ENCODE assay signal across 32 mouse cellular contexts in the genomic region with DNA sequence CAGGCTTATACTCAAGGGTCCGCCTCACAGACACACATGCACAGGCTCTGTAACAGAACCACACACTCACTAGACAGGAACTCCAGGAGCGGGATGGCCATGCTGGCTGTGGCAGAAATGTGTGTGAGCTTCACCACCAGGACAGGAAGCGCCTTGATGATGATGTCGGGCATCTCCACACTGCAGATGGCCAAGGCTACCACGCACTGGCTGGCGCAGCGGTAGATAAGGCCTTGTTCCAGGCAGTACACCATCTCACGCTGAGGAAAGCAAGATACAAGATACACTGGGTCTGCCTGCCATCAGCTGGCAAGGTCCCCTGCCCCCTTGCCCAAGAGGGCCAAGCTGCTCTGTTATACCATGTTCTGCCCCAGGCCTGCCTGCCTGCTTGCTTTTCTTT. TPM values are rescaled to one million over a fixed set of nuclear protein-coding genes. Genes with fewer than 3 reads are reported as not detected.
DNase-seq lines count a peak whose midpoint lies in the region; ATAC-seq and TF ChIP-seq lines count a peak whose summit lies in the region.
"Had no signal": no experiment of that assay in that cellular context is flagged by ENCODE, and none has a peak within 500 bp of the region (broad histone marks: within the 10 kb centered on the region; RNA-seq: fewer than 3 reads in every experiment).

No protein-coding gene starts in this region.

- ATAC-seq in kidney, embryonic 15.5 days (replicated peaks; ENCODE audit: low FRiP score), result 0 out of 2 replicates have a peak, but pooled peaks have one; percentile 46
- ATAC-seq in kidney, embryonic 14.5 days (ENCODE audit: low FRiP score, low TSS enrichment), result no peak
- peak; percentile 87 for ATAC-seq in liver, embryonic 12.5 days
- peak; percentile 40; the same call in 1 of the 2 replicates for ATAC-seq in megakaryocyte, adult 5-6 weeks (ENCODE audit: poor library complexity, severe bottlenecking)
- ATAC-seq: CD4-positive, CD25-positive, alpha-beta regulatory T cell, adult 4 months; forebrain, embryonic 13.5 days had no signal

- no peak overlapping the region for H3K4me2 ChIP-seq in kidney, embryonic 15.5 days
- no peak overlapping the region for H3K4me2 ChIP-seq in kidney, embryonic 14.5 days (replicated peaks; ENCODE audit: low read depth, low read length)
- H3K4me2 ChIP-seq in liver, embryonic 12.5 days, result peak overlapping the region; percentile 40
- H3K4me2 ChIP-seq: embryonic facial prominence, embryonic 12.5 days; forebrain, embryonic 13.5 days; hindbrain, embryonic 15.5 days; limb, embryonic 12.5 days; lung, embryonic 15.5 days; midbrain, embryonic 11.5 days had no signal

- H3K4me3 ChIP-seq in kidney, embryonic 15.5 days (replicated peaks), result no peak overlapping the region
- no peak overlapping the region for H3K4me3 ChIP-seq in kidney, embryonic 14.5 days (ENCODE audit: low read length)
- H3K4me3 ChIP-seq in bone marrow, adult 2 months (replicated peaks; ENCODE audit: control insufficient read depth, low read depth, low read length), result no peak overlapping the region
- H3K4me3 ChIP-seq in liver, embryonic 12.5 days, result no peak overlapping the region
- H3K4me3 ChIP-seq: embryonic facial prominence, embryonic 12.5 days; erythroblast, embryonic 14.5 days; forebrain, embryonic 13.5 days; hindbrain, embryonic 15.5 days; layer of hippocampus, adult 2 months; limb, embryonic 12.5 days; lung, embryonic 15.5 days had no signal

- H3K27me3 ChIP-seq in kidney, embryonic 15.5 days, result no peaks in the 10 kb centered on the region
- H3K27me3 ChIP-seq in kidney, embryonic 14.5 days (ENCODE audit: control insufficient read depth, insufficient read depth, low read length), result no peaks in the 10 kb centered on the region
- no peaks in the 10 kb centered on the region for H3K27me3 ChIP-seq in liver, embryonic 12.5 days (replicated peaks)
- H3K27me3 ChIP-seq: embryonic facial prominence, embryonic 12.5 days; forebrain, embryonic 13.5 days; hindbrain, embryonic 15.5 days; limb, embryonic 12.5 days; lung, embryonic 15.5 days had no signal

- WGBS in kidney, embryonic 15.5 days, result 96% methylated on average over 8 of the region's 8 CpGs
- 92% methylated on average over 8 of the region's 8 CpGs for WGBS in kidney, embryonic 14.5 days
- 58% methylated on average over 8 of the region's 8 CpGs for WGBS in bone marrow, adult 2 months
- 42% methylated on average over 8 of the region's 8 CpGs for WGBS in liver, embryonic 12.5 days (ENCODE audit: insufficient replicate concordance)

- H3K9me3 ChIP-seq in kidney, embryonic 15.5 days (replicated peaks), result no peaks in the 10 kb centered on the region
- no peaks in the 10 kb centered on the region for H3K9me3 ChIP-seq in kidney, embryonic 14.5 days (ENCODE audit: control insufficient read depth, low read length)
- no peaks in the 10 kb centered on the region for H3K9me3 ChIP-seq in liver, embryonic 12.5 days (replicated peaks)
- H3K9me3 ChIP-seq: embryonic facial prominence, embryonic 12.5 days; forebrain, embryonic 13.5 days; hindbrain, embryonic 15.5 days; limb, embryonic 12.5 days; lung, embryonic 15.5 days had no signal

- H3K27ac ChIP-seq in kidney, embryonic 15.5 days, result no peak overlapping the region
- no peak overlapping the region for H3K27ac ChIP-seq in kidney, embryonic 14.5 days (ENCODE audit: low read depth, low read length)
- H3K27ac ChIP-seq in bone marrow, adult 2 months (ENCODE audit: control insufficient read depth, insufficient read depth, low read depth, low read length, poor library complexity), result peak overlapping the region; percentile 29
- H3K27ac ChIP-seq in liver, embryonic 12.5 days, result peak overlapping the region; percentile 76
- H3K27ac ChIP-seq: embryonic facial prominence, embryonic 12.5 days; forebrain, embryonic 13.5 days; hindbrain, embryonic 15.5 days; layer of hippocampus, adult 2 months; limb, embryonic 12.5 days; lung, embryonic 15.5 days had no signal

- H3K4me1 ChIP-seq in kidney, embryonic 15.5 days, result no peaks in the 10 kb centered on the region
- H3K4me1 ChIP-seq in kidney, embryonic 14.5 days (ENCODE audit: control insufficient read depth, insufficient read depth, low read length), result no peaks in the 10 kb centered on the region
- H3K4me1 ChIP-seq in bone marrow, adult 2 months (ENCODE audit: control insufficient read depth, insufficient read depth, low read length), result no peaks in the 10 kb centered on the region; the same call in 1 of the 2 replicates
- peaks cover 61% of the 10 kb centered on the region for H3K4me1 ChIP-seq in liver, embryonic 12.5 days
- H3K4me1 ChIP-seq: embryonic facial prominence, embryonic 12.5 days; forebrain, embryonic 13.5 days; hindbrain, embryonic 15.5 days; limb, embryonic 12.5 days; lung, embryonic 15.5 days had no signal

- no peak overlapping the region for H3K9ac ChIP-seq in kidney, embryonic 15.5 days
- H3K9ac ChIP-seq in kidney, embryonic 14.5 days (ENCODE audit: low read depth, low read length), result no peak overlapping the region
- peak overlapping the region; percentile 23 for H3K9ac ChIP-seq in liver, embryonic 12.5 days
- H3K9ac ChIP-seq: embryonic facial prominence, embryonic 12.5 days; forebrain, embryonic 13.5 days; hindbrain, embryonic 15.5 days; limb, embryonic 12.5 days; lung, embryonic 15.5 days had no signal

- H3K36me3 ChIP-seq in kidney, embryonic 15.5 days, result peaks cover 68% of the 10 kb centered on the region
- H3K36me3 ChIP-seq in kidney, embryonic 14.5 days (ENCODE audit: control insufficient read depth, insufficient read depth, low read length), result peaks cover 69% of the 10 kb centered on the region
- peaks cover 67% of the 10 kb centered on the region for H3K36me3 ChIP-seq in liver, embryonic 12.5 days

- DNase-seq in gastrocnemius, postnatal 4 days (ENCODE audit: low spot score in 2 of 2), result no peak
- no peak for DNase-seq in adrenal gland, adult 2 months
- no peak for DNase-seq in adrenal gland, adult 8-10 months
- DNase-seq: adrenal gland, postnatal 36 days; cerebellum, adult 11-12 months; cerebellum, postnatal 14 days; gastrocnemius, postnatal 36 days; heart, postnatal 4 days; kidney, adult 8-10 months; kidney, postnatal 25 days; lung, postnatal 36 days; right cerebral cortex, postnatal 14 days; thymus, adult 2 months had no signal

- TF ChIP-seq POLR2A in bone marrow, adult 2 months (IDR thresholded peaks at IDR 0.05; ENCODE audit: borderline replicate concordance, control insufficient read depth, low read depth, low read length), result 0 out of 2 replicates have a peak, but pooled peaks have one; percentile 28

- no peak for TF ChIP-seq CTCF in bone marrow, adult 2 months (IDR thresholded peaks at IDR 0.05; ENCODE audit: control insufficient read depth, insufficient read depth, low read length)

RNA-seq across cellular contexts. Expression of a gene that starts 23.6 kb away (rescaled TPM):
- polyA plus RNA-seq in kidney, embryonic 15.5 days (2015; fragmentation: Nextera tagmentation; extraction: Ambion mirVana), result 60.8 and 71.0 TPM in 2 replicates
- polyA plus RNA-seq in kidney, embryonic 14.5 days (2014; fragmentation: Nextera tagmentation; extraction: Ambion mirVana), result 48.3 and 55.4 TPM in 2 replicates
- 38.1 and 92.1 TPM in 2 replicates for polyA plus RNA-seq in bone marrow, adult 2 months (2011; ENCODE audit: insufficient read depth, insufficient read length, low replicate concordance, missing spikeins)
- polyA plus RNA-seq in liver, embryonic 12.5 days (2016; fragmentation: Nextera tagmentation; extraction: Ambion mirVana), result 30.8 and 35.0 TPM in 2 replicates
- total RNA-seq in megakaryocyte, adult 5-6 weeks (2015), result 60.9 and 78.2 TPM in 2 replicates
- total RNA-seq in megakaryocyte, adult 5-6 weeks (2017), result 25.5 and 32.4 TPM in 2 replicates
- 10 to 100 TPM; 66.4 to 75.4 TPM for total RNA-seq in gastrocnemius, postnatal 4 days (2021)
- total RNA-seq in adrenal gland, adult 2 months (2021), result 100 to 1,000 TPM in 1 of 2 experiments, 10 to 100 TPM in 1; 83.5 to 110 TPM
- 160 and 180 TPM in 2 replicates for polyA plus RNA-seq in adrenal gland, adult 2 months (2012; rRNA removed)
- total RNA-seq in adrenal gland, adult 8-10 months (2022), result 100 to 1,000 TPM in 3 of 4 experiments, 10 to 100 TPM in 1; 79.2 to 135 (median 111) TPM

RNA-seq across cellular contexts. Expression of a gene that starts 23.6 kb away (rescaled TPM):
- polyA plus RNA-seq in kidney, embryonic 15.5 days (2015; fragmentation: Nextera tagmentation; extraction: Ambion mirVana), result 20.0 and 20.6 TPM in 2 replicates
- polyA plus RNA-seq in kidney, embryonic 14.5 days (2014; fragmentation: Nextera tagmentation; extraction: Ambion mirVana), result 14.2 and 17.0 TPM in 2 replicates
- polyA plus RNA-seq in bone marrow, adult 2 months (2011; ENCODE audit: insufficient read depth, insufficient read length, low replicate concordance, missing spikeins), result 4.6 and 6.5 TPM in 2 replicates
- 11.3 and 12.4 TPM in 2 replicates for polyA plus RNA-seq in liver, embryonic 12.5 days (2016; fragmentation: Nextera tagmentation; extraction: Ambion mirVana)
- total RNA-seq in megakaryocyte, adult 5-6 weeks (2015), result 0.50 and 2.1 TPM in 2 replicates
- 3.4 and 4.7 TPM in 2 replicates for total RNA-seq in megakaryocyte, adult 5-6 weeks (2017)
- 1 to 10 TPM; 7.5 TPM for total RNA-seq in gastrocnemius, postnatal 4 days (2021)
- 10 to 100 TPM in 1 of 2 experiments, 1 to 10 TPM in 1; 4.8 to 10.1 TPM for total RNA-seq in adrenal gland, adult 2 months (2021)
- polyA plus RNA-seq in adrenal gland, adult 2 months (2012; rRNA removed), result 9.4 and 13.8 TPM in 2 replicates
- total RNA-seq in adrenal gland, adult 8-10 months (2022), result 10 to 100 TPM in 3 of 4 experiments, 1 to 10 TPM in 1; 9.0 to 17.3 (median 12.1) TPM
- total RNA-seq: monocyte, adult 5-6 weeks had no signal

RNA-seq across cellular contexts. Expression of a gene that starts 41.3 kb away (rescaled TPM):
- 101 and 106 TPM in 2 replicates for polyA plus RNA-seq in kidney, embryonic 15.5 days (2015; fragmentation: Nextera tagmentation; extraction: Ambion mirVana)
- 86.1 and 95.5 TPM in 2 replicates for polyA plus RNA-seq in kidney, embryonic 14.5 days (2014; fragmentation: Nextera tagmentation; extraction: Ambion mirVana)
- 5.2 and 5.9 TPM in 2 replicates for polyA plus RNA-seq in bone marrow, adult 2 months (2011; ENCODE audit: insufficient read depth, insufficient read length, low replicate concordance, missing spikeins)
- polyA plus RNA-seq in liver, embryonic 12.5 days (2016; fragmentation: Nextera tagmentation; extraction: Ambion mirVana), result 14.6 and 15.2 TPM in 2 replicates
- total RNA-seq in megakaryocyte, adult 5-6 weeks (2015), result 0.30 and 1.4 TPM in 2 replicates
- 1.1 and 1.5 TPM in 2 replicates for total RNA-seq in megakaryocyte, adult 5-6 weeks (2017)
- total RNA-seq in gastrocnemius, postnatal 4 days (2021), result 10 to 100 TPM; 35.4 to 35.6 TPM
- total RNA-seq in adrenal gland, adult 2 months (2021), result 10 to 100 TPM; 51.8 to 76.0 TPM
- polyA plus RNA-seq in adrenal gland, adult 2 months (2012; rRNA removed), result 120 and 150 TPM in 2 replicates
- 10 to 100 TPM; 45.9 to 78.6 (median 73.7) TPM for total RNA-seq in adrenal gland, adult 8-10 months (2022)
- polyA plus RNA-seq: CD4-positive, CD25-positive, alpha-beta regulatory T cell, adult 4 months had no signal

RNA-seq across cellular contexts. Expression of a gene that starts 49.4 kb away (rescaled TPM):
- polyA plus RNA-seq in kidney, embryonic 15.5 days (2015; fragmentation: Nextera tagmentation; extraction: Ambion mirVana), result 0.35 and 0.43 TPM in 2 replicates
- polyA plus RNA-seq in kidney, embryonic 14.5 days (2014; fragmentation: Nextera tagmentation; extraction: Ambion mirVana), result 0.66 TPM in 1 of 2 replicates, not detected in the other
- not detected in 2 replicates for polyA plus RNA-seq in bone marrow, adult 2 months (2011; ENCODE audit: insufficient read depth, insufficient read length, low replicate concordance, missing spikeins)
- polyA plus RNA-seq in liver, embryonic 12.5 days (2016; fragmentation: Nextera tagmentation; extraction: Ambion mirVana), result 0.33 TPM in 1 of 2 replicates, not detected in the other
- not detected in 2 replicates for total RNA-seq in megakaryocyte, adult 5-6 weeks (2015)
- total RNA-seq in megakaryocyte, adult 5-6 weeks (2017), result not detected in 2 replicates
- total RNA-seq in gastrocnemius, postnatal 4 days (2021), result not detected
- total RNA-seq in adrenal gland, adult 2 months (2021), result not detected
- polyA plus RNA-seq in adrenal gland, adult 2 months (2012; rRNA removed), result 0.60 and 2.4 TPM in 2 replicates
- total RNA-seq in adrenal gland, adult 8-10 months (2022), result not detected
- total RNA-seq: adrenal gland, postnatal 36 days; gastrocnemius, adult 18-20 months; gastrocnemius, postnatal 36 days; heart, postnatal 4 days; monocyte, adult 5-6 weeks had no signal
- polyA plus RNA-seq: CD4-positive, CD25-positive, alpha-beta regulatory T cell, adult 4 months; erythroblast, embryonic 14.5 days; forebrain, embryonic 13.5 days; heart, embryonic 16.5 days; intestine, embryonic 14.5 days; midbrain, embryonic 11.5 days; neural tube, embryonic 11.5 days had no signal

RNA-seq across cellular contexts. Expression of a gene that starts 59.2 kb away (rescaled TPM):
- 21.3 and 21.9 TPM in 2 replicates for polyA plus RNA-seq in kidney, embryonic 15.5 days (2015; fragmentation: Nextera tagmentation; extraction: Ambion mirVana)
- polyA plus RNA-seq in kidney, embryonic 14.5 days (2014; fragmentation: Nextera tagmentation; extraction: Ambion mirVana), result 16.7 and 31.6 TPM in 2 replicates
- polyA plus RNA-seq in bone marrow, adult 2 months (2011; ENCODE audit: insufficient read depth, insufficient read length, low replicate concordance, missing spikeins), result 10.4 and 17.9 TPM in 2 replicates
- polyA plus RNA-seq in liver, embryonic 12.5 days (2016; fragmentation: Nextera tagmentation; extraction: Ambion mirVana), result 6.0 and 6.5 TPM in 2 replicates
- 7.8 and 10.8 TPM in 2 replicates for total RNA-seq in megakaryocyte, adult 5-6 weeks (2015)
- total RNA-seq in megakaryocyte, adult 5-6 weeks (2017), result 13.1 and 19.9 TPM in 2 replicates
- total RNA-seq in gastrocnemius, postnatal 4 days (2021), result 10 to 100 TPM; 60.5 to 66.7 TPM
- total RNA-seq in adrenal gland, adult 2 months (2021), result 10 to 100 TPM; 34.3 to 40.5 TPM
- polyA plus RNA-seq in adrenal gland, adult 2 months (2012; rRNA removed), result 73.2 and 73.3 TPM in 2 replicates
- total RNA-seq in adrenal gland, adult 8-10 months (2022), result 10 to 100 TPM; 58.5 to 88.8 (median 71.0) TPM

Comparison
In these comparisons a context has a peak if more than half of its experiments do, and no peak if none do; other contexts are left out.
1. H3K27ac ChIP-seq: peak in bone marrow, adult 2 months (single experiment) and liver, embryonic 12.5 days (single experiment); none in kidney, embryonic 15.5 days (single experiment) and kidney, embryonic 14.5 days (single experiment).